7 mouse cellular contexts compared by ENCODE assay signal in genomic region chr13:46670514-46670913, GRCm38 (mm10). TPM values are rescaled to one million over a fixed set of nuclear protein-coding genes. Genes with fewer than 3 reads are reported as not detected.
DNase-seq lines count a peak whose midpoint lies in the region; ATAC-seq and TF ChIP-seq lines count a peak whose summit lies in the region.

No protein-coding gene starts in this region.

- peak; percentile 5 for DNase-seq in spleen, adult 12 weeks (ENCODE audit: low spot score)
- DNase-seq in spleen, postnatal 36 days (ENCODE audit: low spot score in 2 of 2) = no peak
- DNase-seq in forebrain, embryonic 10.5 days (ENCODE audit: extremely low spot score, low spot score) = no peak
- peak; percentile 27 for DNase-seq in liver
- no peak for DNase-seq in stomach, postnatal 0 days (ENCODE audit: low spot score)
- no peak for DNase-seq in spleen, adult 18-20 months
- no peak for DNase-seq in adrenal gland, postnatal 4 days (ENCODE audit: low spot score in 2 of 2)

- peak overlapping the region; percentile 91; the same call in 1 of the 2 replicates for H3K9ac ChIP-seq in stomach, postnatal 0 days (ENCODE audit: low read length)

- H3K4me1 ChIP-seq in forebrain, embryonic 10.5 days = peaks cover 20% of the 10 kb centered on the region
- no peaks in the 10 kb centered on the region for H3K4me1 ChIP-seq in stomach, postnatal 0 days (replicated peaks; ENCODE audit: control insufficient read depth, insufficient read depth)

- TF ChIP-seq EP300 in stomach, postnatal 0 days (optimal IDR thresholded peaks at IDR 0.05) = no peak

- no peaks in the 10 kb centered on the region for H3K9me3 ChIP-seq in forebrain, embryonic 10.5 days
- H3K9me3 ChIP-seq in stomach, postnatal 0 days (ENCODE audit: control insufficient read depth, low read length) = no peaks in the 10 kb centered on the region

- 73% methylated on average over 9 of the region's 9 CpGs for WGBS in forebrain, embryonic 10.5 days
- 55% methylated on average over 9 of the region's 9 CpGs for WGBS in stomach, postnatal 0 days

- H3K27me3 ChIP-seq in forebrain, embryonic 10.5 days (ENCODE audit: poor library complexity, severe bottlenecking) = no peaks in the 10 kb centered on the region
- no peaks in the 10 kb centered on the region for H3K27me3 ChIP-seq in stomach, postnatal 0 days (ENCODE audit: control insufficient read depth, insufficient read depth, low read length)

- peaks cover 42% of the 10 kb centered on the region for H3K36me3 ChIP-seq in forebrain, embryonic 10.5 days (replicated peaks)
- H3K36me3 ChIP-seq in stomach, postnatal 0 days (ENCODE audit: control insufficient read depth, insufficient read depth, low read length) = 0 out of 2 replicates have a peak, but pooled peaks cover 3% of the 10 kb centered on the region

- ATAC-seq in stomach, postnatal 0 days (ENCODE audit: low FRiP score, low TSS enrichment) = no peak

- peak overlapping the region; percentile 92 for H3K4me3 ChIP-seq in forebrain, embryonic 10.5 days
- H3K4me3 ChIP-seq in stomach, postnatal 0 days (ENCODE audit: low read depth, low read length) = peak overlapping the region; percentile 96

- H3K27ac ChIP-seq in forebrain, embryonic 10.5 days = 0 out of 2 replicates have a peak overlapping the region, but pooled peaks have one; percentile 91
- no peak overlapping the region for H3K27ac ChIP-seq in stomach, postnatal 0 days (replicated peaks)

- H3K4me2 ChIP-seq in stomach, postnatal 0 days (replicated peaks; ENCODE audit: low read depth) = peak overlapping the region; percentile 86

- TF ChIP-seq CTCF in stomach, postnatal 0 days (IDR thresholded peaks at IDR 0.05; ENCODE audit: low read depth) = no peak

RNA-seq across cellular contexts. Expression of gene Fam8a1, which starts 1.2 kb away (rescaled TPM):
- polyA plus RNA-seq in forebrain, embryonic 10.5 days (2016; fragmentation: Nextera tagmentation; extraction: Ambion mirVana) = 6.7 and 7.4 TPM in 2 replicates
- 9.3 and 9.5 TPM in 2 replicates for polyA plus RNA-seq in stomach, postnatal 0 days (2015; fragmentation: Nextera tagmentation; extraction: Ambion mirVana)
- total RNA-seq in adrenal gland, postnatal 4 days (2021) = 10 to 100 TPM; 48.1 to 48.9 TPM

RNA-seq across cellular contexts. Expression of gene Nup153, which starts 57.2 kb away (rescaled TPM):
- 35.7 and 37.5 TPM in 2 replicates for polyA plus RNA-seq in forebrain, embryonic 10.5 days (2016; fragmentation: Nextera tagmentation; extraction: Ambion mirVana)
- polyA plus RNA-seq in stomach, postnatal 0 days (2015; fragmentation: Nextera tagmentation; extraction: Ambion mirVana) = 7.0 and 7.6 TPM in 2 replicates
- total RNA-seq in adrenal gland, postnatal 4 days (2021) = 10 to 100 TPM; 73.6 to 85.3 TPM

Comparison
In these comparisons a context has a peak if more than half of its experiments do, and no peak if none do; other contexts are left out.
1. DNase-seq: peak in spleen, adult 12 weeks (single experiment) and liver (single experiment); none in spleen, postnatal 36 days (0 of 2), forebrain, embryonic 10.5 days (single experiment), stomach, postnatal 0 days (single experiment), spleen, adult 18-20 months (0 of 2) and adrenal gland, postnatal 4 days (0 of 2).